Mouse (Mus musculus): ENCODE data around the gene Mllt3. TPM values are rescaled to one million over a fixed set of nuclear protein-coding genes. Genes with fewer than 3 reads are reported as not detected.

The Mllt3 gene
- total RNA-seq, 2 experiments from 2014 or later, result 46.7 to 49.5 TPM

- no peak for DNase-seq (ENCODE audit: low spot score in 2 of 2)
Measured at GRCm38 (mm10) chr4:87731118-87731672, 302.0 kb downstream of the Mllt3 start.

GRCm38 (mm10) chr4:87728581-87728980 lies 304.6 kb downstream of the Mllt3 start:
- DNase-seq (ENCODE audit: low spot score in 2 of 2), result no peak

- DNase-seq (ENCODE audit: low spot score in 2 of 2), result no peak
Measured at GRCm38 (mm10) chr4:87723448-87723847, 309.7 kb downstream of the Mllt3 start.

Other genes starting within 250 kb of the Mllt3 start
- 10 to 100 TPM; 59.6 to 68.2 TPM for gene Focad, start 61.3 kb upstream of the Mllt3 start, total RNA-seq (2021)

All from layer of hippocampus, postnatal 10 days (tissue).